Mouse (Mus musculus) forebrain, postnatal 0 days (tissue): ENCODE data around the gene Gng2. TPM values are rescaled to one million over a fixed set of nuclear protein-coding genes. Genes with fewer than 3 reads are reported as not detected.

Experiments
- ATAC-seq: fragments of 200-750 bp; cut with Nextera tagmentation; 2 replicates; pipeline ENCODE4 v1.8.0; 2017; ENCODE audit warnings: mild to moderate bottlenecking, moderate library complexity
- DNase-seq: peaks from one replicate; pipeline ENCODE4 v3.0.0-alpha.2; 2015
- H3K27ac ChIP-seq: fragments of 300-500 bp; sonication (generic); 2 replicates; pipeline ENCODE4 v1.5.1; 2014; ENCODE audit warnings: low read depth, mild to moderate bottlenecking, antibody characterized with exemption, low read length, moderate library complexity, mixed read lengths
- H3K27me3 ChIP-seq: fragments of 300-500 bp; sonication (generic); 2 replicates; pipeline ENCODE4 v1.6.1; 2014; ENCODE audit warnings: mild to moderate bottlenecking, low read length, mixed read lengths; ENCODE audit not compliant: insufficient read depth
- H3K36me3 ChIP-seq: fragments of 300-500 bp; sonication (generic); 2 replicates; pipeline ENCODE4 v1.6.1; 2014; ENCODE audit warnings: mild to moderate bottlenecking, moderate library complexity; ENCODE audit not compliant: insufficient read depth
- H3K4me1 ChIP-seq: fragments of 300-500 bp; sonication (generic); 2 replicates; pipeline ENCODE4 v1.6.1; 2014; ENCODE audit warnings: antibody characterized with exemption; ENCODE audit not compliant: insufficient read depth
- H3K4me2 ChIP-seq: fragments of 300-500 bp; sonication (generic); 2 replicates; pipeline ENCODE4 v1.6.1; 2014; ENCODE audit warnings: low read depth, mild to moderate bottlenecking, moderate library complexity
- H3K4me3 ChIP-seq: fragments of 300-500 bp; sonication (generic); 2 replicates; pipeline ENCODE4 v1.5.1; 2014; ENCODE audit warnings: low read depth, low read length, mixed read lengths
- H3K9ac ChIP-seq: fragments of 300-500 bp; sonication (generic); 2 replicates; pipeline ENCODE4 v1.6.1; 2014; ENCODE audit warnings: mild to moderate bottlenecking
- H3K9me3 ChIP-seq: fragments of 300-500 bp; sonication (generic); 2 replicates; pipeline ENCODE4 v1.6.1; 2016; ENCODE audit warnings: low read length
- CTCF ChIP-seq: sonication (generic); IDR thresholded peaks from 2 replicates; pipeline ENCODE4 v1.5.1; 2016; ENCODE audit warnings: antibody characterized with exemption, control low read depth, low read depth
- WGBS: fragments of 180-500 bp; shearing (Covaris S2); extraction: QIAGEN DNeasy Blood & Tissue Kit; methylation state at CpG from one replicate; pipeline ENCODE4 v1.1.7; 2014; 5-methylcytosine and 5-hydroxymethylcytosine counted together
- polyA plus RNA-seq: library from polyadenylated mRNA; unstranded; fragments of >200 nt; fragmentation: Nextera tagmentation; extraction: Ambion mirVana; gene quantifications from 2 replicates; pipeline ENCODE4 v1.2.1, GENCODE M21; 2015
- total RNA-seq: library from RNA; depleted of rRNA; stranded (reverse); fragments of >200 nt; gene quantifications from 2 replicates; pipeline ENCODE4 v1.2.3, GENCODE M21; 2014

Gene Gng2
- total and polyA plus RNA-seq, 2 experiments from 2014 or later, result 462 to 546 TPM

DNA sequence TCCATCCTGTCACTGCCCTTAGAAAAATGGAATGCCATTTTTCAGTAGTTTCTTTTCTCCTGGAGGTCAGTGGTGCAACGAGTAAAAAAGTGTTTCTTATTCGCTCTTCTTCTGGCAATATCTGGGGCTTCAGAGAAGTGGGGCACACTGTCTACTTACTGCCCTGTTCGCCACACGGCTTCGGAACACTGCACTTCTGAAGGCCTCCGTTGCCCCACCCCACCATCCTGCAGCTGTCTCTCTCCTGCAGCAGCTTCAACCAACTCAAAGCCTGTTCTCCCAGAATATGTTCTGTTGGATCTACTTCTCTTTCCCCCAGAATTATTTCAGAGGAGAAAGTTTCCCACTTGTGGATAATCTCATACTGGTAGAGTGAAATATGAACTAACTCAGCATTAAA lies 52.3 kb downstream of the Gng2 start:
- no peak overlapping the region for H3K27ac ChIP-seq
- no peaks in the 10 kb centered on the region for H3K9me3 ChIP-seq
- no peak for TF ChIP-seq CTCF
- H3K4me3 ChIP-seq, result no peak overlapping the region
- DNase-seq (no peak), ATAC-seq (no peak)
- peaks cover 9% of the 10 kb centered on the region; the same call in 1 of the 2 replicates for H3K4me1 ChIP-seq
- H3K9ac ChIP-seq, result no peak overlapping the region
- no peak overlapping the region for H3K4me2 ChIP-seq
- 0 out of 2 replicates have a peak, but pooled peaks cover 7% of the 10 kb centered on the region for H3K36me3 ChIP-seq
- 44% methylated on average over 6 of the region's 6 CpGs for WGBS
- H3K27me3 ChIP-seq, result no peaks in the 10 kb centered on the region

DNA sequence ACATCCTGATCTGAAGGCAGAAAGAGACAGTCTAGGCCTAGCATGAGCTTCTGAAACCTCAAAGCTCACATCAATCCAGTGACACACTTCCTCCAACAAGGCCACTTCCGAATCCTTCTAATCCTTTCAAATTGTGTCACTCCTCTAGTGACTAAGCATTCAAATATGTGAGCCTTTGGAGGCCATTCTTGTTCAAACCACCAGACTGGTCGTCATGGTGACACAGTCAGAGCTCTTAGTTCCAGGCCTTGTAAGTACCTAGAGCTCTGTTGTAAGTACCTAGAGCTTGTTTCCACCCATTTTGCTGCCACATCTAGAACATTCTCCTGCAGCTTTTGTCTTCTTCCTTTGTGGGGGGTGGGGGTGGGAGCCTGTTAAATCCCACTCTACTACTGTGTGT lies 53.3 kb downstream of the Gng2 start:
- Histone ChIP-seq H3K9me3 (no peaks in the 10 kb centered on the region), H3K4me1 (peaks cover 15% of the 10 kb centered on the region), H3K4me2 (no peak overlapping the region), H3K9ac (no peak overlapping the region), H3K27ac (no peak overlapping the region), H3K4me3 (no peak overlapping the region), H3K36me3 (0 out of 2 replicates have a peak, but pooled peaks cover 5% of the 10 kb centered on the region), H3K27me3 (no peaks in the 10 kb centered on the region)
- TF ChIP-seq CTCF, result no peak
- ATAC-seq (no peak), DNase-seq (no peak)
- 89% methylated on average over 2 of the region's 2 CpGs for WGBS

DNA sequence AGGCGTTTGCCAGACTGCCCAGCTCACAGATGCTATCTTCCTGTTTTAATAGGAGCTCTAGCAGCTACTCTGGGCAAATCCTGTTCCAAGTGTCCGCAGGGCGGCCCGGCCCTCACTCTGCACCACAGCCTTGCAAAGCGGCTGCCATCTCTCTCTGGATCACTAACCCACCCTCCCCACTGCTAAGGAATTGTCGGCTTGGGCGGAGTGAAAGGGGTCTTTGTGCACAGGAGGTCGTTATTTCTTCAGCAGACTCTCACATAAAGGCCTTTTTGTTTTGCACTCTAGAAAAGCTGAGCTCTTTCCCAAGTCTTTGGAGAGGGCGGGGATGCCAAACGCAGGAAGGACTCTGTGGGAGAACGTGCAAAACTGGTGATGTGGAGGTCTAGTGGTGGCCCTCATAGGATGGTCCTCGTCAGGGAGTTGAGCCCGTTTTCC lies 57.2 kb downstream of the Gng2 start:
- WGBS, result 4% methylated on average over 13 of the region's 13 CpGs
- Histone ChIP-seq H3K9me3 (no peaks in the 10 kb centered on the region), H3K9ac (no peak overlapping the region), H3K36me3 (peaks cover 7% of the 10 kb centered on the region; the same call in 1 of the 2 replicates), H3K4me2 (no peak overlapping the region), H3K4me3 (no peak overlapping the region), H3K27me3 (no peaks in the 10 kb centered on the region), H3K4me1 (peaks cover 12% of the 10 kb centered on the region), H3K27ac (peak overlapping the region; percentile 59; the same call in 1 of the 2 replicates)
- DNase-seq (peak; percentile 48), ATAC-seq (peak; percentile 80)
- no peak for TF ChIP-seq CTCF

DNA sequence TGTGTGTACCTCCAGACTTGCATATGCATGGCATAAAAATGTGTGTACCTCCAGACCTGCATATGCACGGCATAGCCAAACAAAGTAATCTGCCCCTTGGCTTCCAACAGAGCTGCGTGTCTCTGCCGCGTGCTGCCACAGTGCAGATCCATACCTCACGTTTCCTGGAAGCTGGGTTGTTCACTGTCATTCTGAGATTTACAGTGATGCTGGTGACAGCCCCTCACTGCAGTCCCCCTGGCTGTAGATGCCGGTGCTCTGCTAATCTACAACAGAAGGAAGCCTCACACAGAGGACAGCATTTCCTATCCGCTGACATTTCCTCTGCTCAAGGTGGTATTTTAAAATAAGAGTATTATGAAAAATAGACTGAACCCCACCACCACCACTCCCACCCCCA lies 57.6 kb downstream of the Gng2 start:
- peak; percentile 23; the same call in 1 of the 2 replicates for ATAC-seq
- Histone ChIP-seq H3K4me2 (no peak overlapping the region), H3K27ac (peak overlapping the region; percentile 59; the same call in 1 of the 2 replicates), H3K4me3 (no peak overlapping the region), H3K9ac (no peak overlapping the region), H3K4me1 (peaks cover 12% of the 10 kb centered on the region), H3K27me3 (no peaks in the 10 kb centered on the region), H3K9me3 (no peaks in the 10 kb centered on the region), H3K36me3 (peaks cover 11% of the 10 kb centered on the region; the same call in 1 of the 2 replicates)
- WGBS, result 16% methylated on average over 7 of the region's 7 CpGs
- 0 out of 2 replicates have a peak, but pooled peaks have one; percentile 19 for TF ChIP-seq CTCF
- no peak for DNase-seq

DNA sequence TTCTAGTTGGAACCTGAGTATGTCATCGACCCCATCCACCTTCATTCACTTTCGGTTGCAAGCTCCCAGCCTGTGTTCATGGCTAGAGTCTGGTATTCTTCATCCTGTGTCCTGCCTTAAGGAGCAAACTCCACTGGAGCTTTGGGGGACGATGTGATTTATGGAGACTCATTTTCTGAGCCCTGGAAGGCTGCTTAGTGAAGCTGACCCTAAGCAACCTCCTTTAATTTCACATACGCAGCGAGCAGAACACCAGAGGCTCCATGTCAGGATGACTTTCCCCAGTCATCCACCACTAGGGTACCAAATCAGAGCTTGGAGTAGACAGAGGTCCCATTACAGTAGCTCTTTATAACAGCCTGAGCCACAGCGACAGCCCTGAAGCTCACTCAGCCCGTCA lies 59.9 kb downstream of the Gng2 start:
- no peak for TF ChIP-seq CTCF
- ATAC-seq (no peak), DNase-seq (no peak)
- H3K4me2 ChIP-seq, result no peak overlapping the region
- H3K27ac ChIP-seq, result no peak overlapping the region; the same call in 1 of the 2 replicates
- no peak overlapping the region for H3K4me3 ChIP-seq
- 87% methylated on average over 7 of the region's 7 CpGs for WGBS
- peaks cover 6% of the 10 kb centered on the region; the same call in 1 of the 2 replicates for H3K36me3 ChIP-seq
- H3K27me3 ChIP-seq, result no peaks in the 10 kb centered on the region
- peaks cover 12% of the 10 kb centered on the region for H3K4me1 ChIP-seq
- H3K9me3 ChIP-seq, result no peaks in the 10 kb centered on the region
- no peak overlapping the region for H3K9ac ChIP-seq

DNA sequence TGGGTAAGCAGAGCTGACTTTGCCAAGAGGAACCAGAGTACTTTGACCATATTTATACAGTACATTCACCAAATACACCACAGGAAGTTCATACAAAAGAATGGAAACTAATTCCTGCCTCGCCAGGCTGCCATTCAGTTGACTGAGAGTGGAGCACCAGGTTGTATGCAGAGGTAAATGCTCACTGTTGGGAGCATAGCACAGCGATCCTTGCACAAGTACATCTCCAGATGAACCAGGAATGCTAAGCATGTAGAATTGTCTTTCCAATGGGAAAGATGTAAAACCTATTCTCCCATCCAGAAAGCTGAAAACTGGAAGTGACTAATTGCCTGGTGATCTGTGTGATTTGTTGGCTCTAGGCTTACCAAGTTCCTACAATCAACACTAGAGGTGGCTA lies 61.1 kb downstream of the Gng2 start:
- Histone ChIP-seq H3K4me2 (no peak overlapping the region), H3K4me3 (no peak overlapping the region), H3K9me3 (no peaks in the 10 kb centered on the region), H3K9ac (no peak overlapping the region), H3K27me3 (no peaks in the 10 kb centered on the region), H3K36me3 (peaks cover 6% of the 10 kb centered on the region; the same call in 1 of the 2 replicates), H3K4me1 (peaks cover 12% of the 10 kb centered on the region), H3K27ac (no peak overlapping the region)
- no peak for DNase-seq
- ATAC-seq, result no peak
- 78% methylated on average over 2 of the region's 2 CpGs for WGBS
- peak; percentile 13; the same call in 1 of the 2 replicates for TF ChIP-seq CTCF

DNA sequence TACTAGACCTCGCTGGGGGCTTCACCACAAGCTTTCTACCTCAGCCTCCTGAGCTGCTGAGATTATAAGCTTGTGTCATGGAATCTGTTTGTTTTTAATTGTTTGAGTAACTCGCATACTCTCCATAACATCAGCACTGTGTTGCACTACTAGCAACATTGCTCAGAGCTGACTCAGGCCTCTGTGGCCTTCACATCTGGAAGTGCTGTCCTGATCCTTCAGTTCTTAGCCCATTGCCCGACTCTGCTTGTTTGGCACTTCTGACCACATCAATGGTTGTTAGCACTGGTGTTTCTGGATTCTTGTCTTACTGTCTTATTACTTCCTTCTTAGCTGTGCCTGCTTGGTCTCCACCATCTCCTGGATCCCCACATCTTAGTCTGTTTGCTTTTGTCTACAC lies 64.5 kb downstream of the Gng2 start:
- Histone ChIP-seq H3K4me1 (no peaks in the 10 kb centered on the region), H3K36me3 (peaks cover 6% of the 10 kb centered on the region; the same call in 1 of the 2 replicates), H3K9ac (no peak overlapping the region), H3K27ac (no peak overlapping the region), H3K4me3 (no peak overlapping the region), H3K9me3 (no peaks in the 10 kb centered on the region), H3K4me2 (no peak overlapping the region), H3K27me3 (no peaks in the 10 kb centered on the region)
- no peak for ATAC-seq
- 89% methylated on average over 3 of the region's 3 CpGs for WGBS
- no peak for TF ChIP-seq CTCF
- DNase-seq, result no peak
